Mouse (Mus musculus) CH12.LX (cell line): ENCODE results near the gene Ung. TPM values are rescaled to one million over a fixed set of nuclear protein-coding genes. Genes with fewer than 3 reads are reported as not detected.

Experiments used
- DNase-seq: peaks from one replicate; pipeline ENCODE4 v3.0.0-alpha.2; 2013; ENCODE audit errors: extremely low read depth
- H3K27ac ChIP-seq: 2 replicates; pipeline ENCODE4 v1.5.1; 2012; ENCODE audit warnings: low read depth, mild to moderate bottlenecking, control low read depth, moderate library complexity; ENCODE audit not compliant: insufficient read depth
- H3K27me3 ChIP-seq: replicated peaks from 2 replicates; pipeline ENCODE3; 2012; ENCODE audit warnings: inconsistent platforms
- H3K36me3 ChIP-seq, 2 experiments: replicated peaks in 1 of 2; 2 replicates each; pipeline versions ENCODE3 to v1.6.1; 2012; ENCODE audit warnings: inconsistent platforms in 1 of 2, low read length in 1 of 2, mild to moderate bottlenecking in 1 of 2, mixed read lengths in 1 of 2, moderate library complexity in 1 of 2; ENCODE audit not compliant: control insufficient read depth in 1 of 2, insufficient read depth in 1 of 2
- H3K4me1 ChIP-seq, 2 experiments: 2 replicates each; pipeline ENCODE4 v1.6.1; 2012; ENCODE audit warnings: inconsistent platforms in 1 of 2, moderate library complexity in 1 of 2; ENCODE audit not compliant: insufficient read depth in 2 of 2, control insufficient read depth in 1 of 2
- H3K4me2 ChIP-seq: 2 replicates; pipeline ENCODE4 v1.6.1; 2012; ENCODE audit warnings: low read depth, mild to moderate bottlenecking, control low read depth; ENCODE audit not compliant: poor library complexity, insufficient read depth, severe bottlenecking
- H3K4me3 ChIP-seq, 3 experiments: fragments of 150-350 bp in 1 of 3; sonication (generic) in 1 of 3; replicated peaks in 1 of 3; 2 replicates each; pipeline versions ENCODE3 to v1.5.1; 2011 to 2012; ENCODE audit warnings: low read depth in 2 of 3, low read length in 2 of 3, mild to moderate bottlenecking in 2 of 3, moderate library complexity in 2 of 3, control low read depth in 1 of 3, improper control_type of control experiment in 1 of 3, inconsistent platforms in 1 of 3, mixed read lengths in 1 of 3; ENCODE audit not compliant: poor library complexity in 1 of 3
- H3K79me2 ChIP-seq: replicated peaks from 2 replicates; pipeline ENCODE4 v1.6.1; 2012; ENCODE audit warnings: mild to moderate bottlenecking, moderate library complexity; ENCODE audit not compliant: control insufficient read depth, poor library complexity, insufficient read depth, severe bottlenecking; ENCODE audit errors: extremely low read depth
- H3K9ac ChIP-seq: 2 replicates; pipeline ENCODE4 v1.6.1; 2012; ENCODE audit warnings: low read depth, mild to moderate bottlenecking, control low read depth, moderate library complexity; ENCODE audit not compliant: insufficient read depth
- H3K9me3 ChIP-seq: replicated peaks from 2 replicates; pipeline ENCODE3; 2012; ENCODE audit warnings: low read length, inconsistent platforms, mixed read lengths
- BHLHE40 ChIP-seq: IDR thresholded peaks from 2 replicates; pipeline ENCODE4 v1.6.1; 2011; ENCODE audit warnings: mild to moderate bottlenecking, low read depth, low read length, improper control_type of control experiment
- CTCF ChIP-seq, 2 experiments: IDR thresholded peaks in 1 of 2; conservative IDR thresholded peaks in 1 of 2; 2 replicates each; pipeline ENCODE4 v1.5.1; 2011 to 2012; ENCODE audit warnings: low read depth in 2 of 2, low read length in 2 of 2, improper control_type of control experiment in 1 of 2, inconsistent platforms in 1 of 2, mild to moderate bottlenecking in 1 of 2, moderate library complexity in 1 of 2
- E2F4 ChIP-seq: IDR thresholded peaks from 2 replicates; pipeline ENCODE4 v1.6.1; 2011; ENCODE audit warnings: low read depth, low read length, improper control_type of control experiment; ENCODE audit not compliant: insufficient replicate concordance
- EP300 ChIP-seq: IDR thresholded peaks from 2 replicates; pipeline ENCODE4 v1.6.1; 2011; ENCODE audit warnings: low read length, improper control_type of control experiment
- ETS1 ChIP-seq: conservative IDR thresholded peaks from 2 replicates; pipeline ENCODE4 v1.6.1; 2012; ENCODE audit warnings: low read depth, mild to moderate bottlenecking, inconsistent platforms, low read length, improper control_type of control experiment, moderate library complexity
- IRF4 ChIP-seq: IDR thresholded peaks from 2 replicates; pipeline ENCODE4 v1.6.1; 2014; ENCODE audit warnings: low read depth, mild to moderate bottlenecking, inconsistent platforms, low read length, improper control_type of control experiment
- JUND ChIP-seq: conservative IDR thresholded peaks from 2 replicates; pipeline ENCODE4 v1.6.1; 2011; ENCODE audit warnings: low read depth, low read length, improper control_type of control experiment
- NRF1 ChIP-seq: IDR thresholded peaks from 2 replicates; pipeline ENCODE4 v1.6.1; 2014; ENCODE audit warnings: low read depth, mild to moderate bottlenecking, inconsistent platforms, low read length, improper control_type of control experiment, moderate library complexity
- PAX5 ChIP-seq: IDR thresholded peaks from 2 replicates; pipeline ENCODE4 v1.6.1; 2012; ENCODE audit warnings: low read length, inconsistent platforms, mixed read lengths
- RAD21 ChIP-seq: IDR thresholded peaks from 2 replicates; pipeline ENCODE4 v1.6.1; 2011; ENCODE audit warnings: low read depth, mild to moderate bottlenecking, low read length, improper control_type of control experiment, moderate library complexity
- RCOR1 ChIP-seq: conservative IDR thresholded peaks from 2 replicates; pipeline ENCODE4 v1.6.1; 2012; ENCODE audit warnings: low read depth, mild to moderate bottlenecking, inconsistent platforms, low read length, improper control_type of control experiment
- TCF12 ChIP-seq: IDR thresholded peaks from 2 replicates; pipeline ENCODE4 v1.6.1; 2014; ENCODE audit warnings: low read depth, mild to moderate bottlenecking, inconsistent platforms, low read length, improper control_type of control experiment
- UBTF ChIP-seq: IDR thresholded peaks from 2 replicates; pipeline ENCODE4 v1.6.1; 2012; ENCODE audit warnings: low read depth, mild to moderate bottlenecking, inconsistent platforms, low read length, improper control_type of control experiment, moderate library complexity
- USF1 ChIP-seq: IDR thresholded peaks from 2 replicates; pipeline ENCODE4 v1.6.1; 2014; ENCODE audit warnings: low read depth, mild to moderate bottlenecking, inconsistent platforms, low read length, improper control_type of control experiment
- USF2 ChIP-seq: conservative IDR thresholded peaks from 2 replicates; pipeline ENCODE4 v1.6.1; 2011; ENCODE audit warnings: low read depth, low read length, improper control_type of control experiment
- ZKSCAN1 ChIP-seq: IDR thresholded peaks from 2 replicates; pipeline ENCODE4 v1.6.1; 2012; ENCODE audit warnings: low read depth, inconsistent platforms, low read length, improper control_type of control experiment, borderline replicate concordance
- ZNF384 ChIP-seq: IDR thresholded peaks from 2 replicates; pipeline ENCODE4 v1.6.1; 2012; ENCODE audit warnings: low read depth, low read length, improper control_type of control experiment, inconsistent platforms
- dilution Hi-C: fragments of 300-500 bp; cut with MboI; formaldehyde crosslinking; loops from 2 replicates; pipeline ENCODE4 v1.14.3; 2020; ENCODE audit warnings: low sequenced_read_pairs; ENCODE audit not compliant: extremely low pct_unique_long_range_greater_than_20kb, extremely low pct_ligation_motif_present
- in situ Hi-C: fragments of 300-500 bp; cut with MboI; formaldehyde crosslinking; loops from 3 replicates; pipeline ENCODE4 v1.14.3; 2019; ENCODE audit warnings: low sequenced_read_pairs, low pct_ligation_motif_present, low pct_unique_long_range_greater_than_20kb, mixed read lengths
- polyA plus RNA-seq: library from polyadenylated mRNA; unstranded; fragments of >175 nt; gene quantifications from 2 replicates; pipeline ENCODE4 v1.2.1, GENCODE M21; 2012; ENCODE audit warnings: low read depth; ENCODE audit not compliant: insufficient read length
- total RNA-seq, 2 experiments: library from RNA; depleted of rRNA; stranded (reverse); fragments of 300-350 nt in 1 of 2; fragments of >200 nt in 1 of 2; gene quantifications; 2 replicates each; pipeline ENCODE4 v1.2.3; 2012 to 2014

Gene Ung
- total and polyA plus RNA-seq, 3 experiments, result 39.1 to 91.9 (median 51.9) TPM

GRCm38 (mm10) chr5:114138277-114139164 lies 8.3 kb downstream of the Ung start (continued):
- no peak for TF ChIP-seq EP300

GRCm38 (mm10) chr5:114139175-114139574 lies 9.0 kb downstream of the Ung start:
- no peaks in the 10 kb centered on the region for H3K9me3 ChIP-seq
- dilution Hi-C loops (no loop called here), in situ Hi-C loops (no loop called here)
- no peak for TF ChIP-seq UBTF
- TF ChIP-seq RCOR1, result no peak
- TF ChIP-seq USF1, result no peak
- no peak for TF ChIP-seq CTCF (conservative IDR thresholded peaks at IDR 0.05 in 1 of 2, IDR thresholded peaks at IDR 0.05 in 1 of 2; ENCODE audit: low read depth in 2 of 2, low read length in 2 of 2)
- TF ChIP-seq E2F4, result no peak
- TF ChIP-seq BHLHE40, result no peak
- no peak for TF ChIP-seq RAD21
- no peak for TF ChIP-seq USF2
- TF ChIP-seq ETS1, result no peak
- no peak for TF ChIP-seq NRF1
- TF ChIP-seq TCF12, result no peak
- TF ChIP-seq PAX5, result no peak
- no peak for TF ChIP-seq IRF4
- TF ChIP-seq JUND, result no peak
- TF ChIP-seq ZKSCAN1, result no peak
- TF ChIP-seq ZNF384, result no peak
- H3K27me3 ChIP-seq, result no peaks in the 10 kb centered on the region
- no peak for DNase-seq
- no peak overlapping the region for H3K4me3 ChIP-seq
- no peak overlapping the region for H3K4me2 ChIP-seq
- H3K36me3 ChIP-seq, result peaks cover 47 to 66% of the 10 kb centered on the region in 2 experiments
- H3K79me2 ChIP-seq, result no peaks in the 10 kb centered on the region
- H3K4me1 ChIP-seq, result peaks cover 0 to 42% of the 10 kb centered on the region in 2 experiments; a peak in 2 of 4 replicates
- H3K27ac ChIP-seq, result no peak overlapping the region
- no peak overlapping the region for H3K9ac ChIP-seq
